Mouse (Mus musculus): ENCODE data around the gene Cdk2ap2.

- TF ChIP-seq CTCF (IDR thresholded peaks at IDR 0.05; ENCODE audit: low read depth) (no peak), EP300 (IDR thresholded peaks at IDR 0.05; ENCODE audit: low read depth) (no peak)
Measured at GRCm38 (mm10) chr19:4095802-4096201, 1.2 kb upstream of the Cdk2ap2 start.
